Mouse (Mus musculus) stomach, embryonic 16.5 days (tissue): Measurements from ENCODE around the gene Edaradd. TPM values are rescaled to one million over a fixed set of nuclear protein-coding genes. Genes with fewer than 3 reads are reported as not detected.

ENCODE experiments used
- ATAC-seq: fragments of 200-750 bp; cut with Nextera tagmentation; 2 replicates; pipeline ENCODE4 v1.8.0; 2017; ENCODE audit warnings: moderate number of reproducible peaks, moderate TSS enrichment; ENCODE audit not compliant: insufficient read depth, low FRiP score
- H3K27ac ChIP-seq: fragments of 300-500 bp; sonication (generic); 2 replicates; pipeline ENCODE4 v1.5.1; 2014; ENCODE audit warnings: low read length
- H3K27me3 ChIP-seq: fragments of 300-500 bp; sonication (generic); 2 replicates; pipeline ENCODE4 v1.6.1; 2014; ENCODE audit warnings: low read length, control low read depth, mixed read lengths; ENCODE audit not compliant: control insufficient read depth, insufficient read depth
- H3K36me3 ChIP-seq: fragments of 300-500 bp; sonication (generic); 2 replicates; pipeline ENCODE4 v1.6.1; 2014; ENCODE audit warnings: low read length; ENCODE audit not compliant: control insufficient read depth, insufficient read depth
- H3K4me1 ChIP-seq: fragments of 300-500 bp; sonication (generic); 2 replicates; pipeline ENCODE4 v1.6.1; 2014; ENCODE audit warnings: low read length, control low read depth, mixed read lengths; ENCODE audit not compliant: control insufficient read depth, insufficient read depth
- H3K4me2 ChIP-seq: fragments of 300-500 bp; sonication (generic); 2 replicates; pipeline ENCODE4 v1.6.1; 2014; ENCODE audit warnings: low read depth, low read length, mixed read lengths
- H3K4me3 ChIP-seq: fragments of 300-500 bp; sonication (generic); replicated peaks from 2 replicates; pipeline ENCODE4 v1.5.1; 2014; ENCODE audit warnings: mild to moderate bottlenecking, low read length
- H3K9ac ChIP-seq: fragments of 300-500 bp; sonication (generic); 2 replicates; pipeline ENCODE4 v1.6.1; 2014; ENCODE audit warnings: low read length
- H3K9me3 ChIP-seq: fragments of 300-500 bp; sonication (generic); replicated peaks from 2 replicates; pipeline ENCODE4 v1.6.1; 2016; ENCODE audit warnings: low read length, control low read depth; ENCODE audit not compliant: control insufficient read depth
- WGBS: fragments of 180-500 bp; shearing (Covaris S2); extraction: QIAGEN DNeasy Blood & Tissue Kit; methylation state at CpG from one replicate; pipeline ENCODE4 v1.1.7; 2014; 5-methylcytosine and 5-hydroxymethylcytosine counted together
- polyA plus RNA-seq: library from polyadenylated mRNA; unstranded; fragments of >200 nt; fragmentation: Nextera tagmentation; extraction: Ambion mirVana; gene quantifications from 2 replicates; pipeline ENCODE4 v1.2.1, GENCODE M21; 2015

The Edaradd gene
- 5.8 and 6.1 TPM in 2 replicates for polyA plus RNA-seq

DNA sequence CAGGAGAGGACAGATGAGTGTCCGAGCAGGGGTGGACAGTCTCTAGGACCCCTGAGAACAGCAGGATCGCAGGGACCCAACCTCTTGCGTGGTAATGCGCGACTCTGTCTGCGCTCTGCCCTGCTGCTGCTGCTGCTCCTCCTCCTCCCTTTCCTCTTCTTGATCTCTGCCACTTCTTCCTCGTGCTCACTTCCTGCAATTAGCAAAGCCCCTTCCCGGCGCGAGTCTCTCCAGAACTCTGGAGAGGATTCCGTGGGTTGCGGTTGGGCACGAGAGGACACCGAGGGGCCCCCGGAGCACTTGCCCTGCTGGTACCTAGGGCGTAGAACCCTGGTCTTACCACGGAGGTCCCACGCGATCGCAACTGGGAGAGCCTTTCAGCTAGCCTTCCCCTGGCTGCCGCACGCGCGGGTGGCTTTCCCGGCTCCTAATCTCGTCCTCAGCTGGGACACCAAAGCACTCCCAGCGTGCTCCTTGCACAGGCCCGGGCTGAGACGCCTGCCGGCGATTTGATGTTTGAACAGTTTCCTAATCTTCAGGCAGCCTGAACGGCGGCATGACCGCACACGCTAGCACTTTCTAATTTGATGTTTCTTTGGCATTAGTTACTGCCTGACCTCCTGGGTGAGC, at the start of gene Edaradd:
TSS of gene Edaradd (minus strand) at position 484 of the 630 bp plus-strand sequence.
- Histone ChIP-seq H3K9me3 (no peaks in the 10 kb centered on the region), H3K27ac (peak within 1 kb of the TSS; percentile 92), H3K9ac (peak within 1 kb of the TSS; percentile 81), H3K4me3 (peak within 1 kb of the TSS; percentile 61), H3K27me3 (peaks cover 6% of the 10 kb centered on the region; the same call in 1 of the 2 replicates), H3K36me3 (no peaks in the 10 kb centered on the region), H3K4me1 (no peaks in the 10 kb centered on the region), H3K4me2 (peak within 1 kb of the TSS; percentile 99)
- ATAC-seq: peak; percentile 88
- WGBS: under 1% methylated on average over 35 of the region's 35 CpGs

DNA sequence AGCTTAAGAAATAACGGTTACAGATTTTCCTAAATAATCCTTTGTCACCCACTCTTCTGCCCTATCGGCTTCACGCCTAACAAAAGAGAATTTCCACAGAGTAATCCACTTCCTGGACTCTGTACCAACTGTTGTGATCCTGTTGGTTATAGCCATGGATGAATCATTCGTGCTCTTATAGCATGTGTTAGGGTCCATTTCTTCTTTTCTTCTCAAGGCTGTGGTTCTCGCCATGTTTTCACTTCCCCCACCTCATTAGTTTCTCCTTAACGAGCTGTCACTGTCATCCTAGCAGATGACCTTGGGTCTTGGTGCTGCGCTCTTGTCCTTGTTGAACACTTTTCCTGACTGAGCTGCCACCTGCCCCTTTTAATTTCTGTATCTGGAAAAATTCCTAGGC, 49.5 kb upstream of the Edaradd start:
- ATAC-seq: no peak
- H3K4me2 ChIP-seq: no peak overlapping the region
- H3K4me1 ChIP-seq: peaks cover 8% of the 10 kb centered on the region
- H3K9me3 ChIP-seq: no peaks in the 10 kb centered on the region
- 76% methylated on average over 7 of the region's 7 CpGs for WGBS
- no peak overlapping the region for H3K4me3 ChIP-seq
- H3K27me3 ChIP-seq: no peaks in the 10 kb centered on the region
- no peak overlapping the region for H3K27ac ChIP-seq
- no peaks in the 10 kb centered on the region for H3K36me3 ChIP-seq
- no peak overlapping the region for H3K9ac ChIP-seq

DNA sequence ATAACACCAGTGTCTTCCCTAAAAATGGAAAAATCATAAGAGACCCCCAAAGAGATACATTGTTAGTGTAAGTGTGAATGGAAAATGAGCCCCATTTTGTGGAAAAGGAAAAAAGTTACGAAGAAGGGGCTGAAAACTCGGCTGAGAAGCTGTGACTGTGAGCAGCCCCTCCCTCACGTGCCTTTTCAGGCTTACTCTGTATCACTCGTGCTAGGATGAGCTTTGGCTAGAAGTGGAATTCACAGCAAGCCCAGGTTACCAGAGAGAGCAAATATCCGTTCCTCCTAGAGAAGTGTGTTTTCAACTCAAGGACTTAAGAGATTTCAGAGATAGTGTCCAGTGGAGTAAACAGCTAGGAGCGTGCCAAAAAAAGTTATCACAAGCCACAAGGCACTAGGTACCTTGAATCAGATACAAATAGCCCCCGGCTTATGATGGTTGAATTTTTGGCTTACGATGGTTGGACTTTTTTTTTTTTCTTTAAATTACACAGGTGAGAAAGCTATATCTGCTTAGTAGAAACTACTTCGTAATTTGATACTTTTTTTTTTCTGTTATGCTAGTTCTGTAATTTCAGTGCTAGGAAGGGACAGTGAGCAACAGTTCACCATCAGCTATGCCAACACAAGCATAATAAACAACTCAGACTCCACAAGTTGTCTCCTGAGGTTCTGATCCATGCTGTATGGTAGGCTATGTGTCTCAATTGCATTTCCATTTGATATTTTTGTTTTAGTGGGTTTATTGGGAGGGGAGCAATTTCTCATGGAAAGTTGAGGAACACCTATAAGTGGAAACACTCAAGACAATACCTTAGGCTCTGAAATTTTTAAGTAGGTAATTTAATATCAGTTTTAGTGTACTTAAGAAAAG, 48.6 kb upstream of the Edaradd start:
- Histone ChIP-seq H3K4me1 (peaks cover 8% of the 10 kb centered on the region), H3K36me3 (no peaks in the 10 kb centered on the region), H3K4me3 (no peak overlapping the region), H3K27ac (no peak overlapping the region), H3K9me3 (no peaks in the 10 kb centered on the region), H3K4me2 (no peak overlapping the region), H3K27me3 (no peaks in the 10 kb centered on the region), H3K9ac (no peak overlapping the region)
- 57% methylated on average over 9 of the region's 9 CpGs for WGBS
- ATAC-seq: no peak

DNA sequence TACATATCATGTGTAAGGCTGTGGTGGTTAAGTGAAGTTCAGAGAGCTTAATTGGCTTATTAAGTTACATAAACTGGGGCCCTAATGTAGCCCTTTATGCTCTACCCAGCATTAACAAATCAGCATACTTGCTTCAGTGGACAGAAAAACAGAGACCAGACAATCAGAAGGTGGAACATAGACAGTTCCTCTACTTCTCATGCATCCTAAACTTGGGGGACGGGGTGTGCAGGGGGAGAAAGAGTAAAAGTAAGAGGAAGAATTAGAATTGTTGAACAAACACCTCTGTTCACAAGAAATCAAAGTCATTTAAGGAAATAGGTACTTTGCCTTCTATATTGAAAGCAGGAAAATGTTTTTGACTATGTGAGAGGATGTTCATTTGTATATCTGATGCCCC, 47.7 kb upstream of the Edaradd start:
- no peak overlapping the region for H3K9ac ChIP-seq
- H3K36me3 ChIP-seq: no peaks in the 10 kb centered on the region
- H3K4me2 ChIP-seq: no peak overlapping the region
- WGBS: 86% methylated on average over 1 of the region's 1 CpGs
- no peaks in the 10 kb centered on the region for H3K9me3 ChIP-seq
- H3K4me3 ChIP-seq: no peak overlapping the region
- no peak overlapping the region for H3K27ac ChIP-seq
- no peaks in the 10 kb centered on the region for H3K27me3 ChIP-seq
- ATAC-seq: no peak
- H3K4me1 ChIP-seq: peaks cover 8% of the 10 kb centered on the region

DNA sequence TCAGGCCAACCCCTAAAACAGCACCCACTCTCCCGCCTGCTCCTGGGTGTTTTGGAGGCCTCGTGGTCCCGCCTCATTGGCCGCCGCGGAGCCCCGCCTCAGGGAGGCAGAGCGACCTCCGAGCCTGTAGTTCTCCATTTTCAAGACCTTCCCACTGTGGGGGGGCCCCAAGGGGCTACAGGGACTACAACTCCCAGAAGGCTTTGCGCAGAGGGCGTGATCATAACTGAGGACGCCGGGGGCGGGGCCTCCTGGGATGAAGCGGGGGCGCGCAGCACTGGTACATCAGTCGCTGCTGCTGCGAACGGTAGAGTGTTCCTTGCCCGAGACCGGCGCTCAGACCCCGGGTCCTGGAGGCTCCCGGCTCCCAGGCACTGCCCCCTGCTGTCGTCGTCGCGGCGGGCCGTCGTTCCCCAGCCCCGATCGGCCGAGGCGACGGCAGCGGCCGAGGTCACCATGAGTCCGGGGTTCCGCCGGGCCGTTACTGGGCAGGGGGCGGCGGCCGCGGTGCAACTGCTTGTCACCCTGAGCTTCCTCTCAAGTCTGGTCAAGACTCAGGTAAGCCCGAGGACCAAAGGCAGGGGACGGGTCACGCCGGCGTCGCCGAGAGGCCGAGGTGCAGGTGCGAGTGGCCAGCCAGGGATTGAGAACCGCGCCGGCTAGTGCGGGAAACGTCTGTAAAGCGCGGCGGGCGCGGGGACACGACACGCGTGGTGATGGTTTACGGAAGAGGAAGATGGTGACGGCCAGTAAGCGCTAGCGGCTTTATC, 45.6 kb upstream of the Edaradd start, which contains the start of gene Ero1lb:
TSS of gene Ero1lb (plus strand) at position 254 of the 770 bp plus-strand sequence.
- ATAC-seq: peak; percentile 100
- Histone ChIP-seq H3K36me3 (no peaks in the 10 kb centered on the region), H3K9ac (peak within 1 kb of the TSS; percentile 80), H3K27me3 (no peaks in the 10 kb centered on the region), H3K4me2 (peak within 1 kb of the TSS; percentile 94), H3K4me3 (peak within 1 kb of the TSS; percentile 78), H3K9me3 (no peaks in the 10 kb centered on the region), H3K4me1 (peaks cover 8% of the 10 kb centered on the region), H3K27ac (peak within 1 kb of the TSS; percentile 55; the same call in 1 of the 2 replicates)
- under 1% methylated on average over 73 of the region's 73 CpGs for WGBS

DNA sequence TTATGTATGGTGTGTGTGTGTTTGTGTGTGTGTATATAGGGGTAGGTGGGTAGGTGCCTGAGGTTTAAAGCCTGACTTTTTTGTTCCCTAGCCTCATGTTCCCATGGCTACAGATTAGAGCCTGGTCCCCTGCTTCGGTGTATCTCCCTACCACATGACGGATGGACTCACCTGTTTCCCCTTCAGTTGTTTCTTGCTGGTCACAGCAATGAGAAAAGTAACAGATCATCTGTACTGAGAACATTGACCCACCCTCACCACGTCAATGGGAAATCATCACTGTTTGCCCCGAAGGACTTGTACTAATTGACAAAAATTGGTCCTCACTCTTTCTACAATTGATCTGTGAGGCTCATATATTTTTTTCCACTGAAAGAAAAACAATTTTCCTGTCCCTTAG, 42.0 kb upstream of the Edaradd start:
- H3K27ac ChIP-seq: no peak overlapping the region
- no peak overlapping the region for H3K4me3 ChIP-seq
- H3K27me3 ChIP-seq: no peaks in the 10 kb centered on the region
- H3K36me3 ChIP-seq: no peaks in the 10 kb centered on the region
- no peaks in the 10 kb centered on the region for H3K9me3 ChIP-seq
- 76% methylated on average over 4 of the region's 4 CpGs for WGBS
- H3K9ac ChIP-seq: no peak overlapping the region
- no peak for ATAC-seq
- peaks cover 8% of the 10 kb centered on the region for H3K4me1 ChIP-seq
- H3K4me2 ChIP-seq: no peak overlapping the region

DNA sequence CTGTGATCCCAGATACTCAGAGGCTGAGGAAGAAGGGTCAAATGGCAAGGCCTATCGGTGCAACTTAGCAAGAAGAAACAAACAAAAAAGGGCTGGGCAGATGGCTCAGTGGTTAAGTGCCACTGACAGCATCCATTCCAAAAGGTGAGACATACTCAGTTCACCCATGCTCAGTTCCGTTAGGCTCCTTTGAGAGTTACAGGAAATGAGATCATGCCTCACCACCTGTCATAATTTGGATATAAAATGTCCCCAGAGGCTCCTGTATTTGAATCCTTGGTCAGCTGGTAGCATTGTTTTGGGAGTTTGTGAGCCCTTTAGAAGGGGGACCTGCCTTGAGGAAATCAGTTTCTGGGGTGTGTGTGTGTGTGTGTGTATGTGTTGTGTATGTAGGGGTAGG, 41.5 kb upstream of the Edaradd start:
- no peak overlapping the region for H3K4me3 ChIP-seq
- H3K4me1 ChIP-seq: peaks cover 8% of the 10 kb centered on the region
- ATAC-seq: no peak
- H3K27me3 ChIP-seq: no peaks in the 10 kb centered on the region
- 71% methylated on average over 2 of the region's 2 CpGs for WGBS
- H3K27ac ChIP-seq: no peak overlapping the region
- no peaks in the 10 kb centered on the region for H3K9me3 ChIP-seq
- H3K36me3 ChIP-seq: no peaks in the 10 kb centered on the region
- no peak overlapping the region for H3K4me2 ChIP-seq
- H3K9ac ChIP-seq: no peak overlapping the region

DNA sequence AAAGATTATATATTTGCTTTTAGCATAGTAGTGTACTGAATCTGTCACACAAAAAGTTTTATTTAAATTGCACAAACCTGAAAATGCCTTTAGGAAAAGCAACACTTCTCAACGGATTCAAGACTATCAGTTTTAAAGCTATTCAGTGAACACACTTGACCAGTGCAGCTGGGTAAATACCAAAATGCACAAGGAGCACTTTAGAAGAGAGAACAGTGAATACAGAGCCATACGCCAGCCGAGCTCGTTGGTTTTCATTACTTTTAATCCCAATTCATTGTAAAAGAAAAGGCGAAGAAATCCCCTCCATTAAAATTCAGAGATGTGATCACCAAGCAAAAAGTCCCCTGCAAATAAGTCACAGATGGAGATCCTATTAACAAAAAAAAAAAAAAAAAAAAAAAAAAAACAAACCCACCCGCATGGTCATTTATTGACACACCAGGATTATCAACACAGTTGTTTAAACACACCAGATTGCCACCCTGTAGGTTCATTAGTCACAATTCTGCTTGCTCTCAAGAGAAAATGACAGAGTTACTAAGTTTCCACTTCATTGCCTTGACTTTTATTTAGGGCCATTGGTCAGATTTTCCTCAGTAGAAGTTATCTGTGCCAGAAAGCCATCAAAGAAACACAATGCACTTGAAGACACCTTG, 39.4 kb upstream of the Edaradd start:
- no peak overlapping the region for H3K27ac ChIP-seq

More for the DNA sequence above, 39.4 kb upstream of the Edaradd start:
- Histone ChIP-seq H3K36me3 (no peaks in the 10 kb centered on the region), H3K4me2 (no peak overlapping the region), H3K27me3 (no peaks in the 10 kb centered on the region), H3K4me1 (no peaks in the 10 kb centered on the region), H3K9ac (no peak overlapping the region), H3K4me3 (no peak overlapping the region), H3K9me3 (no peaks in the 10 kb centered on the region)
- ATAC-seq: no peak
- whole genome bisulfite sequencing: 45% methylated on average over 6 of the region's 6 CpGs
